Mouse (Mus musculus) spleen, postnatal 10 days (tissue): ENCODE measurements at regions not wholly inside any gene's neighbourhood (a gene's known extent, or its start where the extent isn't known, plus 50 kb on each side); places are given as distances from the start of the nearest gene placed in this dataset.
A peak's percentile ranks its signal among the peaks of the same experiment; 100 is the strongest.

Experiments used
- DNase-seq, 2 experiments: peaks; one replicate each; pipeline ENCODE4 v3.0.0; 2021 to 2022; ENCODE audit warnings: low spot score in 2 of 2

- DNase-seq = no peak
These were observed 61.2 kb upstream of the Ankrd28 start for GRCm38 (mm10) chr14:31891500-31892185.

- no peak for DNase-seq
These were observed 61.7 kb upstream of the Ankrd28 start for GRCm38 (mm10) chr14:31892186-31892510.

- DNase-seq = no peak
These were observed 66.0 kb upstream of the Ankrd28 start for GRCm38 (mm10) chr14:31896500-31896899.

GRCm38 (mm10) chr14:31899504-31899903, 69.1 kb upstream of the Ankrd28 start:
- no peak for DNase-seq

- no peak for DNase-seq
These were observed 69.5 kb upstream of the Ankrd28 start for GRCm38 (mm10) chr14:31899906-31900305.

DNA sequence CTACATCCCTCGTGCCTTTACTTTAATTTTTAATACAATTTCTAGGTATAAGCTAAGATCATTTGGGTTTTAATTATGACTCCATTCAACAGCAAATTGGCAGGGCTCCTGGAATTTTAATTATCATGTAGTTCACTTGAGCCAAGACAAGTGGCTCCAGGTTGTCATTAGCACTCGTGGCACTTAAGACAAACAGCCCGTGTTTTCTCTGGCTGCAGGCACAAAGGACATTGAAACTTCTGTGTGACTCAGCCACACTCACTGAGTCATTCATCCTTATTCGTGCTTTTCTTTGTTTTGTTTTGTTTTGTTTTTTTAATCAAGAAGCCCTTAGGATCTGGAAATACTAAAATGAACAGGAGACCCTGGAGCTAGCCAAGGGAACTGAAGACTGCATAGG, 71.5 kb upstream of the Ankrd28 start:
- DNase-seq = no peak

DNA sequence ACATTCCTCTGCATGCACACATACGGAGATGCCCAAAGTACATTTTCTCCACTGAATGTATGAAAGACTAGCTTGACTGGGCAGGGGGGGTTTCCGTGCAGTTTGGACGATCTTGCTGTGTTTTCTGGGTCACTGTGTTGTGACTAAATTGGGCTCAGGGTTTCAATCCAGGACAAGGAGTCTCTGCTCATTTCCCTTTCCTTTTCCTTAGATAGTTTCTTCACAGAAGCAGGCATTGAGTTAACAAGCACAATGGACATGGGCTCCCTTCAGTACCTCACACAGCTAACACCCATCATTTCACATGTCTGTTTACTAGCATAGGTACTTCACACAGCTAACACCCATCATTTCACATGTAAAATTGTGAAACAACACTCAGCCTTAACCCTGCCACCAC, 73.2 kb upstream of the Ankrd28 start:
- no peak for DNase-seq

DNA sequence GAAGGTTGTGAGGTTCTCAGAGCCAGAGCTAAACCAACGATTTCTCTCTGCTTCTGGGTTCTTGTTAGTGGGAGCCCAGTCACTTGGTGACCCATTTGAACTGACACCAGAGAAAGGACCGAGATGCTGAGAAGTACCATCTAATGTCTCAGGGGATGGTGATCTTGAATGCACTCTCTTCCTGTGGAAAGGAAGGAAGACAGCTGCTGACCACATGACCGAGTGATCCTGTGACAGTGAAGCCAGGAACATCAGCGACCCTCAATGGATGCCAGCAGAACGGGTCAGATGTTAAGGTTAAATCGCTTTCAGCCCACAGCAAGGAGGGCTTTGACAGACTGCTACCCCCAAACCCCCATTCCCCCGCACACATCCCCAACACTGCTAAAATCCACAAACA, 78.1 kb upstream of the Ankrd28 start:
- DNase-seq = no peak

GRCm38 (mm10) chr14:31909291-31909690, 78.8 kb upstream of the Ankrd28 start:
- no peak for DNase-seq

GRCm38 (mm10) chr14:31910809-31911208, 80.4 kb upstream of the Ankrd28 start:
- DNase-seq = no peak

GRCm38 (mm10) chr14:31918461-31918860, 88.0 kb upstream of the Ankrd28 start:
- DNase-seq = no peak

GRCm38 (mm10) chr14:31918921-31919320, 88.5 kb upstream of the Ankrd28 start:
- no peak for DNase-seq

- no peak for DNase-seq
These were observed 98.8 kb upstream of the Ankrd28 start for GRCm38 (mm10) chr14:31929161-31929707.

DNA sequence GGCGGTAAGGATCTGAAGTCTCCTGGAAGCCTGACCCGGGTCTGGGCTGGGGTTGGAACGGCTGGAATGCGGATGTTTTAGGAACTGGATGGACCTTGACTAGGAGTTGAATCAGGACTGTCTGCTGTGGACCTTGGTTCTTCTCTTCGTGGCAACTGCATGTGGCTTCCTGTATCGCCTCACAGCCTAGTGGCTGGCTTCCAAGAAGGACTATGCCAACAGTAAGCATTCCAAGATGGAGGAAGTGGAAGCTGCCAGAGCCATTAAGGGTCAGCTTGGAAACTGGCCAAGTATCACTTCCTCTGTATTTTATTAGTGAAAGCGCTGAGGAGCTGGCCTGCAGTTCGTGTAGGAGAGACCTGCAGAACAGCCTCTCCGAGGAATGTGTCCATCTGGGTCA, 98.4 kb upstream of the Galnt15 start:
- DNase-seq = peak in 1 of 2 experiments; percentile 31

- DNase-seq = no peak
These were observed 96.8 kb upstream of the Galnt15 start for GRCm38 (mm10) chr14:31931971-31932370.

- no peak for DNase-seq
These were observed 95.3 kb upstream of the Galnt15 start for GRCm38 (mm10) chr14:31933441-31933840.

DNA sequence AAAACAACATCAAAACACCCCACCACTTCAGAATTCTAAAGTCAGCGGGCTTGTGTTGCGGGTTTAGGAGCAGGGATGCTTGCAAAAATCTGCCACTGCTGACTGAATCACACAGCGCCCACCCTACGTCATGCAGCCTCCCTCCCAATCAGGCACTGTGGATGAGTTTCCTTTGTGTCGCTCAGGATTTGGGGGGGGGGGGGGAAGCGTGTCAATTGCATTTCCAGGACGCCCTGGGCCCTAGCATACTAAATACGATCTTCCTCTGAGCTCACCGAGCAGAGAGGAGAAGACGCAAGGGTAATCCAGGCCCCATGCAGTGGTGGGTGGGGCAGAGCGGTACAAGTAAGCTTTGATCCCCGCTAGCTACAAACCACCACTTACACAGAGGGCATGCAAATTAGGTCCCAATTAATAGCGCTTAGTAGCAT, 94.9 kb upstream of the Galnt15 start:
- no peak for DNase-seq

DNA sequence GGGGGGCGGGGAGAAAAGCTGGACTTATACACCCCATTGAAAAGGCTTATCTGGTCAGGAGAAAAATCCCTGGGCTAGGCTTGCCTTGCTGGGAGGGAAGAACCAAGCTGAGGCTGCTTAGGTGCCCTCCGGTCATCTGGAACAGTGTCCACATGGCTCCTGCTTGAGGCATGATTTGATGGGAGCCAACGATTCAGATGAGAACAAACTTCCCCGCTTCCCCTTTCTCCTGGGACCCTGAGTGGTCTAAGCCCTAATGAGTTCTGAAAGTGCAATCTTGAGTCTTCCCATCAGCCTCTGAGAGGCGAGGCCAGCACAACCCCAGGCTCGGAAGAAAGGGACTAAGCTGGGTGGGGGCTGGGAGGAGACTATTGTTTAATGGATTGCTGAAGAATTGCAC, 94.5 kb upstream of the Galnt15 start:
- DNase-seq = no peak

DNA sequence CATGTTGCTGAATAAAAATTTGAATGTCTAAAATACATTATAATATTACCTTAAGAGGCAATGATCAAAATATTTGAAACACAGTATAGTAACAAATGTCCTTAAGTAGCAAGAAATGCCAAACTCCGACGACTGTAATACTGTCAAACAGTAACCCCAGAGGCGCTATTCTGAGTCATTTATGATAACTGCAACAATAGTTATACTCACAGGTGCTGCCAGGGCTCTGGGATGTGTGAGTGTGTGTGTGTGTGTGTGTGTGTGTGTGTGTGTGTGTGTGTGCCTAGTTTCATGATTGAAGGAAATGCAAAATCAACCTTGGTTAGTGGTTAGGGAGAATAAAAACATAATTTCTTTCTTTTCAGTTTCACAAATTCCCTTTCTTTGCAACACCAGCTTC, 94.0 kb upstream of the Galnt15 start:
- DNase-seq = no peak

DNA sequence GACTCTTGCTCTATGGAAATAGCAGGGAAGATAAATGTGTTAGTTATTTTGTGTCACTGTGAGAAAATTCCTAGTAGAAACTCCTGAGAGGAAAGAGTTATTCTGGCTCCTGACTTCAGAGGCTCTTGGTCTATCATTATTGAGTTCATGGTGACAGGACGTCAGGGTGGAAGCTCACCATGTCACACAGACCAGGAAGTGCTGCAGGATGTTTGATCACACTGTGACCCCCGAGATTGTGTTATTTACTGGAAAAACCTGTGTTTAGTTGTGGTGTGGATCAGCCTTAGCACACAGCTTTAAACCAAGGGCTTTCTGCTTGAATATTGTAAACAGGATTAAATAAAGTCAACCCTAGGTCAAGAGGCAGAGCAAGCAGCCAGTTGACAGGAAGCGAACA, 93.4 kb upstream of the Galnt15 start:
- no peak for DNase-seq

- no peak for DNase-seq
These were observed 92.2 kb upstream of the Galnt15 start for GRCm38 (mm10) chr14:31936581-31936980.

GRCm38 (mm10) chr14:31940900-31941299, 87.9 kb upstream of the Galnt15 start:
- no peak for DNase-seq

- peak in 1 of 2 experiments; percentile 23 for DNase-seq
These were observed 86.4 kb upstream of the Galnt15 start for GRCm38 (mm10) chr14:31942266-31942960.
